Comparison of ENCODE assay signal across 17 mouse cellular contexts in the genomic region with DNA sequence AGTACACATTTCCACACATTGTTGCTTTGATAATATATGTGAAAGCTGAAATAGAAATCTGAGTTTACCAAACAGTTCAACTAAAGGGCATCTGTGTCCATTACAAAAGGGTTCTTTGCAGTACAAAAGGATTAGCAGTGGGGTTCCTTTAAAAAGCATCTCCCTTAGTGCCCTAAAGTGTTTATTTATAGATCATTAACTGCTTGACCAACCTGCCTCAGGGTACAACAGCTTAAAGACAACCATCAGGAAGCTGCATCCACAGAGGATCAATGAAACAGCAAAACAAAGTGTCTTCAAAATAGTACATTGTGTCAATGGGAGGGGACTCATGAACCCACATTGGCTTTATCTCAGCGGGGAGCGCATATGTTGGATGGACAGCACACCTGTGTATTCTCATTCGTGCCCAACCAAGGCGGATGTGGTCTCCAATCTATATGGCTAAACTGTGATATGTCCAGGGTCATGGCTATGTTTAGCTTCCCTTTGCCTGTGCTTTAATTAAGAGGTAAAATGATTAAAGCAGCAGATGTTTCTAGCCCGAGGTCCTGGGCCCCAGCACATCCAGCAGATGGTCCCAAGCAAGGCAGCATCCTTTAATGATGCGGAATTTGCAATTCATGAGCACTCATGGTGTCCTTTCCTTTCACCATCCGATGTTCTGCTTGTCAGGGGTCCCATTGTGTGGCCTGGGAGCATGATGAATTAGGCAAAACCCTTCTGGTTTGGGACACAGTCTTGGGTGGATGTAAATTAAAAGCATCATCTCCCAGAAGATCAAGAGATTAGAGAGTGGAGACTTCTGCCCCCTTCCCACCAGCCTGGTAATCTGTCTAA. TPM values are rescaled to one million over a fixed set of nuclear protein-coding genes. Genes with fewer than 3 reads are reported as not detected.
DNase-seq lines count a peak whose midpoint lies in the region; ATAC-seq and TF ChIP-seq lines count a peak whose summit lies in the region.
"Had no signal": no experiment of that assay in that cellular context is flagged by ENCODE, and none has a peak within 500 bp of the region (broad histone marks: within the 10 kb centered on the region; RNA-seq: fewer than 3 reads in every experiment).

No protein-coding gene starts in this region.

- 28% methylated on average over 7 of the region's 7 CpGs for WGBS in hindbrain, postnatal 0 days
- WGBS in midbrain, embryonic 16.5 days, result 23% methylated on average over 7 of the region's 7 CpGs
- WGBS in intestine, postnatal 0 days, result 73% methylated on average over 7 of the region's 7 CpGs

- no peak overlapping the region for H3K4me2 ChIP-seq in hindbrain, postnatal 0 days (ENCODE audit: low read depth, low read length)
- H3K4me2 ChIP-seq in midbrain, embryonic 16.5 days (ENCODE audit: low read length), result no peak overlapping the region
- no peak overlapping the region for H3K4me2 ChIP-seq in intestine, postnatal 0 days (replicated peaks; ENCODE audit: low read depth)
- H3K4me2 ChIP-seq: heart, embryonic 13.5 days; hindbrain, embryonic 15.5 days; liver, embryonic 12.5 days had no signal

- H3K9ac ChIP-seq in hindbrain, postnatal 0 days (replicated peaks; ENCODE audit: low read length), result no peak overlapping the region
- no peak overlapping the region for H3K9ac ChIP-seq in midbrain, embryonic 16.5 days (ENCODE audit: low read depth, low read length)
- no peak overlapping the region for H3K9ac ChIP-seq in intestine, postnatal 0 days (ENCODE audit: low read depth, low read length)
- H3K9ac ChIP-seq: forebrain, postnatal 0 days; heart, embryonic 13.5 days; hindbrain, embryonic 15.5 days; liver, embryonic 12.5 days had no signal

- no peak overlapping the region for H3K4me3 ChIP-seq in hindbrain, postnatal 0 days (ENCODE audit: low read length)
- no peak overlapping the region for H3K4me3 ChIP-seq in midbrain, embryonic 16.5 days (ENCODE audit: low read depth, low read length)
- H3K4me3 ChIP-seq in intestine, postnatal 0 days (ENCODE audit: low read depth, low read length), result no peak overlapping the region
- H3K4me3 ChIP-seq: heart, embryonic 13.5 days; hindbrain, embryonic 15.5 days; liver, embryonic 12.5 days had no signal

- H3K9me3 ChIP-seq in hindbrain, postnatal 0 days (ENCODE audit: low read length), result no peaks in the 10 kb centered on the region
- H3K9me3 ChIP-seq in midbrain, embryonic 16.5 days (replicated peaks; ENCODE audit: control insufficient read depth, low read length, poor library complexity, severe bottlenecking), result no peaks in the 10 kb centered on the region
- H3K9me3 ChIP-seq in intestine, postnatal 0 days (ENCODE audit: control insufficient read depth), result no peaks in the 10 kb centered on the region
- H3K9me3 ChIP-seq: heart, embryonic 13.5 days; hindbrain, embryonic 15.5 days; liver, embryonic 12.5 days had no signal

- H3K27ac ChIP-seq in hindbrain, postnatal 0 days, result no peak overlapping the region
- no peak overlapping the region for H3K27ac ChIP-seq in midbrain, embryonic 16.5 days (ENCODE audit: low read length)
- H3K27ac ChIP-seq in intestine, postnatal 0 days (ENCODE audit: low read depth, low read length), result no peak overlapping the region
- H3K27ac ChIP-seq: heart, embryonic 13.5 days; hindbrain, embryonic 15.5 days; liver, embryonic 12.5 days; stomach, postnatal 0 days had no signal

- ATAC-seq in hindbrain, postnatal 0 days, result no peak
- 0 out of 2 replicates have a peak, but pooled peaks have one; percentile 28 for ATAC-seq in midbrain, embryonic 16.5 days
- no peak for ATAC-seq in intestine, postnatal 0 days
- ATAC-seq: forebrain, postnatal 0 days; liver, embryonic 12.5 days had no signal

- H3K27me3 ChIP-seq in hindbrain, postnatal 0 days (ENCODE audit: insufficient read depth, low read length), result no peaks in the 10 kb centered on the region
- no peaks in the 10 kb centered on the region for H3K27me3 ChIP-seq in midbrain, embryonic 16.5 days (ENCODE audit: control insufficient read depth, insufficient read depth, low read depth, low read length)
- H3K27me3 ChIP-seq in intestine, postnatal 0 days (replicated peaks; ENCODE audit: control insufficient read depth, insufficient read depth, low read length), result no peaks in the 10 kb centered on the region
- H3K27me3 ChIP-seq: heart, embryonic 13.5 days; liver, embryonic 12.5 days had no signal

- no peaks in the 10 kb centered on the region for H3K4me1 ChIP-seq in hindbrain, postnatal 0 days (ENCODE audit: insufficient read depth, low read length)
- no peaks in the 10 kb centered on the region; the same call in 1 of the 2 replicates for H3K4me1 ChIP-seq in midbrain, embryonic 16.5 days (ENCODE audit: control insufficient read depth, insufficient read depth, low read length)
- no peaks in the 10 kb centered on the region for H3K4me1 ChIP-seq in intestine, postnatal 0 days (replicated peaks; ENCODE audit: control insufficient read depth, insufficient read depth, low read length)
- H3K4me1 ChIP-seq: heart, embryonic 13.5 days; liver, embryonic 12.5 days had no signal

- TF ChIP-seq CTCF in hindbrain, postnatal 0 days (IDR thresholded peaks at IDR 0.05; ENCODE audit: low read depth), result no peak
- no peak for TF ChIP-seq CTCF in intestine, postnatal 0 days (IDR thresholded peaks at IDR 0.05; ENCODE audit: low read depth)

- H3K36me3 ChIP-seq in hindbrain, postnatal 0 days (ENCODE audit: insufficient read depth, low read length), result no peaks in the 10 kb centered on the region
- H3K36me3 ChIP-seq in midbrain, embryonic 16.5 days (ENCODE audit: control insufficient read depth, insufficient read depth, low read length), result no peaks in the 10 kb centered on the region
- H3K36me3 ChIP-seq in intestine, postnatal 0 days (ENCODE audit: control insufficient read depth, insufficient read depth), result no peaks in the 10 kb centered on the region
- H3K36me3 ChIP-seq: heart, embryonic 13.5 days; hindbrain, embryonic 15.5 days; liver, embryonic 12.5 days had no signal

- DNase-seq in R1 (ENCODE audit: low read depth, low spot score), result peak; percentile 74
- DNase-seq in embryo, embryonic 10 days (ENCODE audit: low spot score), result peak; percentile 78
- DNase-seq in hindbrain, postnatal 0 days (ENCODE audit: low spot score), result peak; percentile 13
- no peak for DNase-seq in ovary, adult 18-20 months (ENCODE audit: low spot score)
- DNase-seq in ovary, postnatal 14 days (ENCODE audit: low spot score), result no peak
- no peak for DNase-seq in testis, postnatal 10 days (ENCODE audit: low spot score)
- DNase-seq: adrenal gland, adult 2 months; cerebellum, postnatal 14 days; forebrain, postnatal 0 days; kidney, adult 9 months; lung, postnatal 14 days had no signal

RNA-seq across cellular contexts. Expression of gene Pmp22, which starts 51.7 kb away (rescaled TPM):
- 45.6 and 74.2 TPM in 2 replicates for total RNA-seq in hindbrain, postnatal 0 days (2014; rRNA removed)
- 37.8 and 44.1 TPM in 2 replicates for polyA plus RNA-seq in hindbrain, postnatal 0 days (2015; fragmentation: Nextera tagmentation; extraction: Ambion mirVana)
- polyA plus RNA-seq in midbrain, embryonic 16.5 days (2015; fragmentation: Nextera tagmentation; extraction: Ambion mirVana), result 22.6 and 23.6 TPM in 2 replicates
- 49.1 and 54.0 TPM in 2 replicates for polyA plus RNA-seq in intestine, postnatal 0 days (2015; fragmentation: Nextera tagmentation; extraction: Ambion mirVana)

Comparison
In these comparisons a context has a peak if more than half of its experiments do, and no peak if none do; other contexts are left out.
1. DNase-seq: peak in R1 (single experiment), embryo, embryonic 10 days (single experiment) and hindbrain, postnatal 0 days (single experiment); none in ovary, adult 18-20 months (single experiment), ovary, postnatal 14 days (single experiment) and testis, postnatal 10 days (single experiment).